Mouse (Mus musculus): ENCODE data around the gene 1700022I11Rik. TPM values are rescaled to one million over a fixed set of nuclear protein-coding genes. Genes with fewer than 3 reads are reported as not detected.

Gene 1700022I11Rik
- polyA plus RNA-seq, 3 experiments from 2014 or later = 0.35 to 1.1 TPM; not detected in 1

Other genes with a start within 250 kb of the 1700022I11Rik start
- gene 4930578G10Rik, start 234.1 kb upstream of the 1700022I11Rik start, polyA plus RNA-seq (2017; shearing (Covaris generic)) = not detected
- gene Ccl19, start 213.0 kb upstream of the 1700022I11Rik start, polyA plus RNA-seq (2017; shearing (Covaris generic)) = not detected
- not detected for gene Ccl21a, start 195.6 kb upstream of the 1700022I11Rik start, polyA plus RNA-seq (2017; shearing (Covaris generic))
- not detected for gene Fam205a1, start 115.7 kb upstream of the 1700022I11Rik start, polyA plus RNA-seq (2017; shearing (Covaris generic))
- not detected for gene Gm12394, start 112.8 kb upstream of the 1700022I11Rik start, polyA plus RNA-seq (2017; shearing (Covaris generic))
- gene Fam205c, start 95.4 kb upstream of the 1700022I11Rik start, polyA plus RNA-seq (2017; shearing (Covaris generic)) = not detected
- gene Phf24, start 52.9 kb upstream of the 1700022I11Rik start, polyA plus RNA-seq (2017; shearing (Covaris generic)) = not detected
- gene Dnajb5, start 19.8 kb upstream of the 1700022I11Rik start, polyA plus RNA-seq (2017; shearing (Covaris generic)) = 1 to 10 TPM; 2.1 to 5.3 (median 2.3) TPM
- gene Vcp, start 30.9 kb downstream of the 1700022I11Rik start, polyA plus RNA-seq (2017; shearing (Covaris generic)) = 100 to 1,000 TPM; 144 to 162 (median 154) TPM
- gene Fancg, start 40.9 kb downstream of the 1700022I11Rik start, polyA plus RNA-seq (2017; shearing (Covaris generic)) = 10 to 100 TPM; 22.9 to 41.7 (median 31.8) TPM
- gene Pigo, start 56.2 kb downstream of the 1700022I11Rik start, polyA plus RNA-seq (2017; shearing (Covaris generic)) = 10 to 100 TPM; 10.5 to 22.3 (median 12.0) TPM
- gene Stoml2, start 62.1 kb downstream of the 1700022I11Rik start, polyA plus RNA-seq (2017; shearing (Covaris generic)) = 100 to 1,000 TPM; 138 to 146 (median 139) TPM
- 1 to 10 TPM; 2.4 to 2.9 (median 2.6) TPM for gene Fam214b, start 76.6 kb downstream of the 1700022I11Rik start, polyA plus RNA-seq (2017; shearing (Covaris generic))
- gene Unc13b, start 89.3 kb downstream of the 1700022I11Rik start, polyA plus RNA-seq (2017; shearing (Covaris generic)) = under 1 TPM in 2 of 3 experiments, not detected in 1; 0.23 to 0.38 TPM

Measured in inflammation-experienced regulatory T-cells, adult 6 months (primary cell).